Comparison of ENCODE assay signal across 20 mouse cellular contexts in the genomic region with DNA sequence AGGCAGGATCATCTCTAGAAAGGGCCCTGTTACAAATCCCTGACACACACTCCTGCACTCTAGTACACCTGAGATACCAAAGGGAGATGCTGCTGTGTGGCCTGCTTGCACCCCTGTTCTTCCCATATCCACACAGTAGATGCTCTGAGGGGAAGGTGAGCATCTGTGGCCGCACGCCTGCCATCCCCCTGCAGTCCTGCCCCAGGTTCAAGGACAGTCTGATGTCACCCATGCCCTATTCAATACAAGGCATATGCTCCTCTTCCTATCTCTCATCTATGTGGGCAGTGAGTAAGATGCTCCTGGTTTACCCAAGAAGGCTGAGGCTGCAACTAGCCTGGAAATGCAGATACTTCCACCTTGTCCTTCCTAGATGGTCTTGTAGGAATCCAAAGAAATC. TPM values are rescaled to one million over a fixed set of nuclear protein-coding genes. Genes with fewer than 3 reads are reported as not detected.
DNase-seq lines count a peak whose midpoint lies in the region; ATAC-seq lines count a peak whose summit lies in the region.
"Had no signal": no experiment of that assay in that cellular context is flagged by ENCODE, and none has a peak within 500 bp of the region (broad histone marks: within the 10 kb centered on the region; RNA-seq: fewer than 3 reads in every experiment).

No protein-coding gene starts in this region.

- DNase-seq in cerebellum, postnatal 25 days = peak; percentile 11 to 22
- DNase-seq in cerebellum, adult 9-10 months = no peak
- peak; percentile 70 for DNase-seq in heart, adult 11 months
- no peak for DNase-seq in heart, adult 8-10 months (ENCODE audit: low spot score)
- DNase-seq in midbrain, embryonic 10.5 days (ENCODE audit: low spot score) = no peak
- DNase-seq: cerebellum, adult 11 months; cerebellum, adult 18-20 months; cerebellum, adult 8-10 months; embryo, embryonic 11 days had no signal

- WGBS in midbrain, embryonic 10.5 days = 88% methylated on average over 2 of the region's 2 CpGs
- WGBS in midbrain, embryonic 13.5 days = 98% methylated on average over 2 of the region's 2 CpGs

- no peaks in the 10 kb centered on the region for H3K27me3 ChIP-seq in midbrain, embryonic 10.5 days (ENCODE audit: low read depth, poor library complexity, severe bottlenecking)
- H3K27me3 ChIP-seq in midbrain, embryonic 13.5 days = 0 out of 2 replicates have a peak, but pooled peaks cover 2% of the 10 kb centered on the region

- H3K9ac ChIP-seq in midbrain, embryonic 13.5 days (replicated peaks) = no peak overlapping the region
- H3K9ac ChIP-seq: embryonic facial prominence, embryonic 13.5 days; embryonic facial prominence, embryonic 15.5 days; forebrain, embryonic 12.5 days had no signal

- H3K9me3 ChIP-seq in midbrain, embryonic 10.5 days (replicated peaks) = no peaks in the 10 kb centered on the region
- no peaks in the 10 kb centered on the region for H3K9me3 ChIP-seq in midbrain, embryonic 13.5 days
- H3K9me3 ChIP-seq: embryonic facial prominence, embryonic 13.5 days; embryonic facial prominence, embryonic 15.5 days; forebrain, embryonic 10.5 days; forebrain, embryonic 12.5 days had no signal

- no peak overlapping the region for H3K4me3 ChIP-seq in midbrain, embryonic 10.5 days
- H3K4me3 ChIP-seq in midbrain, embryonic 13.5 days (replicated peaks) = no peak overlapping the region
- H3K4me3 ChIP-seq: embryonic facial prominence, embryonic 13.5 days; embryonic facial prominence, embryonic 15.5 days; erythroblast, embryonic 14.5 days; forebrain, embryonic 10.5 days; forebrain, embryonic 12.5 days had no signal

- H3K27ac ChIP-seq in midbrain, embryonic 10.5 days (replicated peaks) = peak overlapping the region; percentile 30; the same call in 1 of the 2 replicates
- H3K27ac ChIP-seq in midbrain, embryonic 13.5 days = no peak overlapping the region
- H3K27ac ChIP-seq: embryonic facial prominence, embryonic 13.5 days; embryonic facial prominence, embryonic 15.5 days; forebrain, embryonic 12.5 days had no signal

- H3K36me3 ChIP-seq in midbrain, embryonic 10.5 days = no peaks in the 10 kb centered on the region
- no peaks in the 10 kb centered on the region for H3K36me3 ChIP-seq in midbrain, embryonic 13.5 days
- H3K36me3 ChIP-seq: embryonic facial prominence, embryonic 13.5 days; embryonic facial prominence, embryonic 15.5 days; forebrain, embryonic 10.5 days; forebrain, embryonic 12.5 days had no signal

- H3K4me2 ChIP-seq in midbrain, embryonic 13.5 days (replicated peaks) = no peak overlapping the region
- H3K4me2 ChIP-seq: embryonic facial prominence, embryonic 13.5 days; embryonic facial prominence, embryonic 15.5 days; forebrain, embryonic 12.5 days had no signal

- ATAC-seq in midbrain, embryonic 13.5 days = no peak
- ATAC-seq: forebrain, embryonic 14.5 days; forebrain, embryonic 16.5 days had no signal

- peaks cover 16% of the 10 kb centered on the region; the same call in 1 of the 2 replicates for H3K4me1 ChIP-seq in midbrain, embryonic 10.5 days
- H3K4me1 ChIP-seq in midbrain, embryonic 13.5 days (replicated peaks) = peaks cover 12% of the 10 kb centered on the region
- H3K4me1 ChIP-seq: embryonic facial prominence, embryonic 13.5 days; embryonic facial prominence, embryonic 15.5 days had no signal

RNA-seq across cellular contexts. Expression of gene Ky, which starts 11.6 kb away (rescaled TPM):
- total RNA-seq in heart, adult 8-10 months (2022) = 10 to 100 TPM; 12.0 to 21.0 (median 17.8) TPM
- polyA plus RNA-seq in midbrain, embryonic 10.5 days (2016; fragmentation: Nextera tagmentation; extraction: Ambion mirVana) = 0.19 and 0.20 TPM in 2 replicates
- polyA plus RNA-seq in midbrain, embryonic 13.5 days (2015; fragmentation: Nextera tagmentation; extraction: Ambion mirVana) = 0.17 and 0.32 TPM in 2 replicates
- total RNA-seq: common myeloid progenitor, adult 5-6 weeks; MEL had no signal
- polyA plus RNA-seq: C2C12; erythroblast, embryonic 14.5 days had no signal

Comparison
In these comparisons a context has a peak if more than half of its experiments do, and no peak if none do; other contexts are left out.
1. DNase-seq: peak in cerebellum, postnatal 25 days (2 of 2) and heart, adult 11 months (single experiment); none in cerebellum, adult 9-10 months (single experiment), heart, adult 8-10 months (single experiment) and midbrain, embryonic 10.5 days (single experiment).